In genomic region chr2:166712310-166712709, GRCm38 (mm10) we compare ENCODE assay signal across 8 mouse cellular contexts. TPM values are rescaled to one million over a fixed set of nuclear protein-coding genes. Genes with fewer than 3 reads are reported as not detected.
DNase-seq lines count a peak whose midpoint lies in the region; ATAC-seq and TF ChIP-seq lines count a peak whose summit lies in the region.

No protein-coding gene starts in this region.

- H3K36me3 ChIP-seq in forebrain, embryonic 12.5 days (replicated peaks): no peaks in the 10 kb centered on the region
- H3K36me3 ChIP-seq in liver, embryonic 13.5 days: no peaks in the 10 kb centered on the region
- no peaks in the 10 kb centered on the region for H3K36me3 ChIP-seq in stomach, postnatal 0 days (ENCODE audit: control insufficient read depth, insufficient read depth, low read length)

- H3K4me3 ChIP-seq in gastrocnemius, adult 2 months: peak overlapping the region; percentile 71
- peak overlapping the region; percentile 78 for H3K4me3 ChIP-seq in forebrain, embryonic 12.5 days (replicated peaks)
- H3K4me3 ChIP-seq in liver, embryonic 13.5 days (replicated peaks): peak overlapping the region; percentile 90
- peak overlapping the region; percentile 68; the same call in 1 of the 2 replicates for H3K4me3 ChIP-seq in stomach, postnatal 0 days (ENCODE audit: low read depth, low read length)

- TF ChIP-seq CTCF in gastrocnemius, adult 2 months (IDR thresholded peaks at IDR 0.05): no peak
- no peak for TF ChIP-seq CTCF in stomach, postnatal 0 days (IDR thresholded peaks at IDR 0.05; ENCODE audit: low read depth)

- TF ChIP-seq EP300 in stomach, postnatal 0 days (optimal IDR thresholded peaks at IDR 0.05): no peak

- H3K27ac ChIP-seq in gastrocnemius, adult 2 months: peak overlapping the region; percentile 61
- peak overlapping the region; percentile 70; the same call in 1 of the 2 replicates for H3K27ac ChIP-seq in forebrain, embryonic 12.5 days
- peak overlapping the region; percentile 86 for H3K27ac ChIP-seq in liver, embryonic 13.5 days
- H3K27ac ChIP-seq in stomach, postnatal 0 days (replicated peaks): no peak overlapping the region

- ATAC-seq in forebrain, embryonic 12.5 days (ENCODE audit: low FRiP score): no peak
- ATAC-seq in liver, embryonic 13.5 days (ENCODE audit: low read depth): no peak
- ATAC-seq in stomach, postnatal 0 days (ENCODE audit: low FRiP score, low TSS enrichment): no peak

- H3K9ac ChIP-seq in forebrain, embryonic 12.5 days: peak overlapping the region; percentile 74
- H3K9ac ChIP-seq in liver, embryonic 13.5 days: peak overlapping the region; percentile 96
- H3K9ac ChIP-seq in stomach, postnatal 0 days (ENCODE audit: low read length): no peak overlapping the region

- intact Hi-C loops in gastrocnemius, adult 2 months (cut with DNase I): no loop called here

- peak overlapping the region; percentile 87 for H3K4me2 ChIP-seq in forebrain, embryonic 12.5 days
- peak overlapping the region; percentile 94 for H3K4me2 ChIP-seq in liver, embryonic 13.5 days
- H3K4me2 ChIP-seq in stomach, postnatal 0 days (replicated peaks; ENCODE audit: low read depth): peak overlapping the region; percentile 96

- 0 out of 2 replicates have a peak, but pooled peaks cover 5% of the 10 kb centered on the region for H3K27me3 ChIP-seq in forebrain, embryonic 12.5 days
- no peaks in the 10 kb centered on the region for H3K27me3 ChIP-seq in liver, embryonic 13.5 days
- H3K27me3 ChIP-seq in stomach, postnatal 0 days (ENCODE audit: control insufficient read depth, insufficient read depth, low read length): no peaks in the 10 kb centered on the region

- 0% methylated on average over 4 of the region's 4 CpGs for WGBS in forebrain, embryonic 12.5 days
- WGBS in liver, embryonic 13.5 days (ENCODE audit: insufficient replicate concordance): 3% methylated on average over 4 of the region's 4 CpGs
- 11% methylated on average over 4 of the region's 4 CpGs for WGBS in stomach, postnatal 0 days

- no peaks in the 10 kb centered on the region for H3K9me3 ChIP-seq in forebrain, embryonic 12.5 days
- H3K9me3 ChIP-seq in liver, embryonic 13.5 days (replicated peaks): no peaks in the 10 kb centered on the region
- H3K9me3 ChIP-seq in stomach, postnatal 0 days (ENCODE audit: control insufficient read depth, low read length): no peaks in the 10 kb centered on the region

- peaks cover 40% of the 10 kb centered on the region for H3K4me1 ChIP-seq in forebrain, embryonic 12.5 days
- peaks cover 68% of the 10 kb centered on the region for H3K4me1 ChIP-seq in liver, embryonic 13.5 days (replicated peaks)
- H3K4me1 ChIP-seq in stomach, postnatal 0 days (replicated peaks; ENCODE audit: control insufficient read depth, insufficient read depth): 0 out of 2 replicates have a peak, but pooled peaks cover 3% of the 10 kb centered on the region

- no peak for DNase-seq in gastrocnemius, adult 2 months
- DNase-seq in gastrocnemius, adult 18-20 months (ENCODE audit: low spot score): no peak
- peak; percentile 81 for DNase-seq in A20 (ENCODE audit: low read depth, low spot score)
- no peak for DNase-seq in liver, embryonic 13.5 days
- no peak for DNase-seq in stomach, postnatal 0 days (ENCODE audit: low spot score)
- no peak for DNase-seq in adrenal gland, adult (ENCODE audit: inconsistent age in 2 of 2, low spot score in 1 of 2)
- DNase-seq in adrenal gland, postnatal 25 days: no peak

RNA-seq across cellular contexts. Expression of gene Prex1, which starts 1.3 kb away (rescaled TPM):
- 1 to 10 TPM; 3.0 to 5.2 TPM for total RNA-seq in gastrocnemius, adult 2 months (2021)
- 1 to 10 TPM; 3.4 to 5.1 TPM for total RNA-seq in gastrocnemius, adult 18-20 months (2021)
- polyA plus RNA-seq in forebrain, embryonic 12.5 days (2016; fragmentation: Nextera tagmentation; extraction: Ambion mirVana): 29.9 and 30.7 TPM in 2 replicates
- 9.1 and 9.8 TPM in 2 replicates for polyA plus RNA-seq in liver, embryonic 13.5 days (2015; fragmentation: Nextera tagmentation; extraction: Ambion mirVana)
- polyA plus RNA-seq in stomach, postnatal 0 days (2015; fragmentation: Nextera tagmentation; extraction: Ambion mirVana): 12.0 and 12.8 TPM in 2 replicates
- total RNA-seq in adrenal gland, postnatal 25 days (2021): 14.0 and 14.1 TPM in 2 replicates
